In the genomic region with DNA sequence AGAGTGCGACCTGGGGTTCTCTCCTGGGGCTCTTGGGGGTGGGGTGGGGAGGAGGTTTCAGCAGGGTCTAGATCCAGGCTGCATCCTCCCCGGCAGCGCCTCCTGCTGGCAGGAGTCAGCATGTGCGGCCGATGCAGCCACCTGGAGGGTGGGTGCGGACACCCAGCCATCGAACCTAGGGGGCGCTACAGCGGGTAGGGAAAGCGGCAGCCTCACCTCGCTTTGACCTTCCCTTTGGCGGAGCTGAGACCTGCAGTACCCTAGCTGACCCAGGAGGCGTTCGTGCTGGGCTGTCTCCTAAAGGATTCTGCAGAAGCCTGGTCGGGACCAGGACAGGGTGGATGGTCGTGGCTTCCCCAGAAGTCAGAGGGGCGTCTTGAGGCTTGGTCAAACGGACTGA, we compare ENCODE assay signal across 8 mouse cellular contexts. TPM values are rescaled to one million over a fixed set of nuclear protein-coding genes. Genes with fewer than 3 reads are reported as not detected.
A peak's percentile ranks its signal among the peaks of the same experiment; 100 is the strongest.
DNase-seq lines count a peak whose midpoint lies in the region; ATAC-seq lines count a peak whose summit lies in the region.

No protein-coding gene starts in this region.

- no peaks in the 10 kb centered on the region for H3K9me3 ChIP-seq in limb, embryonic 10.5 days (replicated peaks)
- H3K9me3 ChIP-seq in midbrain, embryonic 11.5 days (ENCODE audit: control insufficient read depth, low read length) = no peaks in the 10 kb centered on the region

- peak; percentile 96 for DNase-seq in heart, adult 11 months
- DNase-seq in heart, adult 8-10 months (ENCODE audit: low spot score) = no peak
- peak; percentile 71 for DNase-seq in brain, adult 2 months (ENCODE audit: low read depth, low spot score)
- DNase-seq in limb, embryonic 10.5 days (ENCODE audit: low spot score) = peak; percentile 92
- peak; percentile 99 for DNase-seq in midbrain, embryonic 11.5 days (ENCODE audit: low spot score, missing footprints)
- DNase-seq in spleen, postnatal 36 days (ENCODE audit: low spot score in 2 of 2) = peak; percentile 24 to 34

- no peak overlapping the region for H3K9ac ChIP-seq in midbrain, embryonic 11.5 days (ENCODE audit: low read length)

- WGBS in limb, embryonic 10.5 days = 0% methylated on average over 18 of the region's 18 CpGs
- 0% methylated on average over 18 of the region's 18 CpGs for WGBS in midbrain, embryonic 11.5 days

- peak; percentile 71 for ATAC-seq in erythroid progenitor cell, adult 5-6 weeks (replicated peaks; ENCODE audit: low FRiP score, poor library complexity, severe bottlenecking)
- ATAC-seq in hematopoietic stem cell, adult 5-6 weeks (replicated peaks in 1 of 2; ENCODE audit: insufficient read depth in 1 of 2, low FRiP score in 2 of 2, low TSS enrichment in 1 of 2, low read depth in 1 of 2, poor library complexity in 2 of 2, severe bottlenecking in 2 of 2) = peak; percentile 39 to 49; a peak in 3 of 4 replicates
- ATAC-seq in midbrain, embryonic 11.5 days (ENCODE audit: low FRiP score) = peak; percentile 17; the same call in 1 of the 2 replicates

- peaks cover 90% of the 10 kb centered on the region for H3K27me3 ChIP-seq in limb, embryonic 10.5 days (ENCODE audit: low read depth, poor library complexity, severe bottlenecking)
- peaks cover 29% of the 10 kb centered on the region for H3K27me3 ChIP-seq in midbrain, embryonic 11.5 days (ENCODE audit: control insufficient read depth, insufficient read depth, low read length)

- H3K4me1 ChIP-seq in limb, embryonic 10.5 days = peaks cover 82% of the 10 kb centered on the region
- peaks cover 48% of the 10 kb centered on the region for H3K4me1 ChIP-seq in midbrain, embryonic 11.5 days (ENCODE audit: control insufficient read depth, insufficient read depth, low read length)

- no peaks in the 10 kb centered on the region for H3K36me3 ChIP-seq in limb, embryonic 10.5 days
- H3K36me3 ChIP-seq in midbrain, embryonic 11.5 days (ENCODE audit: control insufficient read depth, insufficient read depth, low read length) = no peaks in the 10 kb centered on the region

- peak overlapping the region; percentile 96; the same call in 1 of the 2 replicates for H3K4me2 ChIP-seq in midbrain, embryonic 11.5 days

- peak overlapping the region; percentile 78 for H3K27ac ChIP-seq in limb, embryonic 10.5 days
- H3K27ac ChIP-seq in midbrain, embryonic 11.5 days (ENCODE audit: low read depth, low read length) = no peak overlapping the region

- H3K4me3 ChIP-seq in limb, embryonic 10.5 days = peak overlapping the region; percentile 87
- no peak overlapping the region; the same call in 1 of the 2 replicates for H3K4me3 ChIP-seq in midbrain, embryonic 11.5 days (ENCODE audit: low read depth, low read length)

RNA-seq across cellular contexts. Expression of a gene that starts 0.9 kb away (rescaled TPM):
- 1 to 10 TPM; 2.0 to 2.8 (median 2.6) TPM for total RNA-seq in heart, adult 8-10 months (2022)
- total RNA-seq in erythroid progenitor cell, adult 5-6 weeks (2015; ENCODE audit: low replicate concordance) = not detected in 2 replicates
- 0.77 TPM in 1 of 2 replicates, not detected in the other for total RNA-seq in erythroid progenitor cell, adult 5-6 weeks (2017; ENCODE audit: low replicate concordance)
- not detected in 2 replicates for total RNA-seq in hematopoietic stem cell, adult 5-6 weeks (2017)
- polyA plus RNA-seq in limb, embryonic 10.5 days (2016; fragmentation: Nextera tagmentation; extraction: Ambion mirVana) = 16.6 and 24.2 TPM in 2 replicates
- 35.5 and 39.5 TPM in 2 replicates for polyA plus RNA-seq in midbrain, embryonic 11.5 days (2014; fragmentation: Nextera tagmentation; extraction: Ambion mirVana)

RNA-seq across cellular contexts. Expression of a gene that starts 21.6 kb away (rescaled TPM):
- total RNA-seq in heart, adult 8-10 months (2022) = 100 to 1,000 TPM; 136 to 213 (median 183) TPM
- 62.3 and 81.3 TPM in 2 replicates for total RNA-seq in erythroid progenitor cell, adult 5-6 weeks (2015; ENCODE audit: low replicate concordance)
- total RNA-seq in erythroid progenitor cell, adult 5-6 weeks (2017; ENCODE audit: low replicate concordance) = 133 and 140 TPM in 2 replicates
- 14.1 and 17.3 TPM in 2 replicates for total RNA-seq in hematopoietic stem cell, adult 5-6 weeks (2017)
- 15.7 and 16.5 TPM in 2 replicates for polyA plus RNA-seq in limb, embryonic 10.5 days (2016; fragmentation: Nextera tagmentation; extraction: Ambion mirVana)
- 9.3 and 10.6 TPM in 2 replicates for polyA plus RNA-seq in midbrain, embryonic 11.5 days (2014; fragmentation: Nextera tagmentation; extraction: Ambion mirVana)

RNA-seq across cellular contexts. Expression of a gene that starts 31.2 kb away (rescaled TPM):
- total RNA-seq in heart, adult 8-10 months (2022) = 10 to 100 TPM; 53.2 to 61.7 (median 56.4) TPM
- 24.5 and 26.0 TPM in 2 replicates for total RNA-seq in erythroid progenitor cell, adult 5-6 weeks (2015; ENCODE audit: low replicate concordance)
- total RNA-seq in erythroid progenitor cell, adult 5-6 weeks (2017; ENCODE audit: low replicate concordance) = 49.9 and 91.9 TPM in 2 replicates
- total RNA-seq in hematopoietic stem cell, adult 5-6 weeks (2017) = 93.8 and 108 TPM in 2 replicates
- polyA plus RNA-seq in limb, embryonic 10.5 days (2016; fragmentation: Nextera tagmentation; extraction: Ambion mirVana) = 21.8 and 25.4 TPM in 2 replicates
- polyA plus RNA-seq in midbrain, embryonic 11.5 days (2014; fragmentation: Nextera tagmentation; extraction: Ambion mirVana) = 24.8 and 24.9 TPM in 2 replicates

RNA-seq across cellular contexts. Expression of a gene that starts 45.8 kb away (rescaled TPM):
- total RNA-seq in heart, adult 8-10 months (2022) = 1 to 10 TPM in 3 of 4 experiments, under 1 TPM in 1; 1.00 to 2.1 (median 1.2) TPM
- total RNA-seq in erythroid progenitor cell, adult 5-6 weeks (2015; ENCODE audit: low replicate concordance) = 0.36 TPM in 1 of 2 replicates, not detected in the other
- total RNA-seq in erythroid progenitor cell, adult 5-6 weeks (2017; ENCODE audit: low replicate concordance) = not detected in 2 replicates
- 0.79 and 1.1 TPM in 2 replicates for total RNA-seq in hematopoietic stem cell, adult 5-6 weeks (2017)
- 0.38 and 0.62 TPM in 2 replicates for polyA plus RNA-seq in limb, embryonic 10.5 days (2016; fragmentation: Nextera tagmentation; extraction: Ambion mirVana)
- polyA plus RNA-seq in midbrain, embryonic 11.5 days (2014; fragmentation: Nextera tagmentation; extraction: Ambion mirVana) = 6.1 and 6.3 TPM in 2 replicates

Comparison
In these comparisons a context has a peak if more than half of its experiments do, and no peak if none do; other contexts are left out.
1. ATAC-seq: peak in every context shown above with its lines; median percentile 71 in erythroid progenitor cell, adult 5-6 weeks; 44 in hematopoietic stem cell, adult 5-6 weeks; 17 in midbrain, embryonic 11.5 days.